Mouse (Mus musculus) hindbrain, embryonic 14.5 days (tissue): ENCODE data around the gene Nsrp1. TPM values are rescaled to one million over a fixed set of nuclear protein-coding genes. Genes with fewer than 3 reads are reported as not detected.

Experiments
- ATAC-seq: fragments of 200-750 bp; cut with Nextera tagmentation; 2 replicates; pipeline ENCODE4 v1.8.0; 2017; ENCODE audit warnings: moderate number of reproducible peaks, mild to moderate bottlenecking, moderate TSS enrichment, moderate library complexity; ENCODE audit not compliant: low FRiP score
- DNase-seq: peaks from one replicate; pipeline ENCODE4 v3.0.0-alpha.2; 2015; ENCODE audit warnings: low spot score
- H3K27ac ChIP-seq: fragments of 300-500 bp; sonication (generic); 2 replicates; pipeline ENCODE4 v1.5.1; 2014; ENCODE audit warnings: mild to moderate bottlenecking, moderate library complexity
- H3K27me3 ChIP-seq: fragments of 300-500 bp; sonication (generic); 2 replicates; pipeline ENCODE4 v1.6.1; 2014; ENCODE audit warnings: mild to moderate bottlenecking, low read length, mixed read lengths; ENCODE audit not compliant: control insufficient read depth, insufficient read depth
- H3K36me3 ChIP-seq: fragments of 300-500 bp; sonication (generic); replicated peaks from 2 replicates; pipeline ENCODE4 v1.6.1; 2014; ENCODE audit not compliant: control insufficient read depth, insufficient read depth
- H3K4me1 ChIP-seq: fragments of 300-500 bp; sonication (generic); replicated peaks from 2 replicates; pipeline ENCODE4 v1.6.1; 2014; ENCODE audit warnings: antibody characterized with exemption, low read length, mixed read lengths; ENCODE audit not compliant: control insufficient read depth, insufficient read depth
- H3K4me2 ChIP-seq: fragments of 300-500 bp; sonication (generic); replicated peaks from 2 replicates; pipeline ENCODE4 v1.6.1; 2014; ENCODE audit warnings: mild to moderate bottlenecking, moderate library complexity
- H3K4me3 ChIP-seq: fragments of 300-500 bp; sonication (generic); replicated peaks from 2 replicates; pipeline ENCODE4 v1.5.1; 2014; ENCODE audit warnings: mild to moderate bottlenecking, low read length
- H3K9ac ChIP-seq: fragments of 300-500 bp; sonication (generic); 2 replicates; pipeline ENCODE4 v1.6.1; 2014
- H3K9me3 ChIP-seq: fragments of 300-500 bp; sonication (generic); 2 replicates; pipeline ENCODE4 v1.6.1; 2016; ENCODE audit warnings: low read length; ENCODE audit not compliant: control insufficient read depth
- WGBS: fragments of 180-500 bp; shearing (Covaris S2); extraction: QIAGEN DNeasy Blood & Tissue Kit; methylation state at CpG from one replicate; pipeline ENCODE4 v1.1.7; 2014; 5-methylcytosine and 5-hydroxymethylcytosine counted together
- polyA plus RNA-seq: library from polyadenylated mRNA; unstranded; fragments of >200 nt; fragmentation: Nextera tagmentation; extraction: Ambion mirVana; gene quantifications from 2 replicates; pipeline ENCODE4 v1.2.1, GENCODE M21; 2014

The Nsrp1 gene
- polyA plus RNA-seq, 1 experiment from 2014 or later, result 45.6 TPM

DNA sequence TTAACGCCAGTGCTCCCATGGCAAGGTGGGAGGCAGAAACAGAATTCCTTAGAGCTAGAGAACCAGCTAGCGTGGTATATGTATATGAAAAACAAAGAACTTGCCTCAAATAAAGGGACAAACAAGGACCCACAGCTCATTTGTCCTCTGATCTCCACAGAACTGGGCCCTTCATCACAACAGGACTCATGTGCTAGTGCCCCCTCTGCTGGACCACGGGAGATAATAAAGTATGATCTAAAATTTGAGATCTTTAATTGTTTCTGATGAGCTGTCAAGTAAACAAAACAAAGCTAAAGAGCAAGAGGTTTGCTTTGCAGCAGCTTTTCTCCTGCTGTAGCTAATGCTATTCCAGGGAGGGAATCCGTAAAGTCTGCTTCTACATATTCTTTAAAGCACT lies 7.5 kb downstream of the Nsrp1 start:
- Histone ChIP-seq H3K4me3 (no peak overlapping the region), H3K27ac (no peak overlapping the region), H3K4me1 (no peaks in the 10 kb centered on the region), H3K36me3 (peaks cover 37% of the 10 kb centered on the region), H3K9me3 (no peaks in the 10 kb centered on the region), H3K9ac (no peak overlapping the region), H3K4me2 (no peak overlapping the region), H3K27me3 (no peaks in the 10 kb centered on the region)
- ATAC-seq, result no peak
- DNase-seq, result no peak
- WGBS, result 83% methylated on average over 4 of the region's 4 CpGs

DNA sequence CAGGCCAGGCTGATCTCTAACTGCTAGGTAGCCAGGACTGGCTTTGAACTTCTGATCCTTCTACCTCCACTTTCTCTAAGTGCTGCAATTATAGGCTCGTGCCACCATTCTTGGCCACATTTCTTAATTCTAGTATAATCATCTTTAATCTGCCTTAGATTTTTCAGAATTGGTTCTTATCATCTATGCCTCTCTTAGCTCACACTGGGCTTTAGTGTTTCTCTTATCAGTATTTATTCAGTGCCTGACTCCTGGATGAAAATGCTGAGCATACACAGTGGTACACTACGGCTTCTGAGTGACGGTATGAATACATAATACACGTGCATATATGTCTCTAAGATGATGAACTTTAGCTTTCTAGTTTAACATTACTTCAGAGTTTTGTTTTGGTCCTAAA lies 9.4 kb downstream of the Nsrp1 start:
- 96% methylated on average over 4 of the region's 4 CpGs for WGBS
- Histone ChIP-seq H3K27me3 (no peaks in the 10 kb centered on the region), H3K4me3 (no peak overlapping the region), H3K9ac (no peak overlapping the region), H3K27ac (no peak overlapping the region), H3K4me1 (no peaks in the 10 kb centered on the region), H3K9me3 (no peaks in the 10 kb centered on the region), H3K36me3 (peaks cover 18% of the 10 kb centered on the region; the same call in 1 of the 2 replicates), H3K4me2 (no peak overlapping the region)
- DNase-seq (no peak), ATAC-seq (no peak)

DNA sequence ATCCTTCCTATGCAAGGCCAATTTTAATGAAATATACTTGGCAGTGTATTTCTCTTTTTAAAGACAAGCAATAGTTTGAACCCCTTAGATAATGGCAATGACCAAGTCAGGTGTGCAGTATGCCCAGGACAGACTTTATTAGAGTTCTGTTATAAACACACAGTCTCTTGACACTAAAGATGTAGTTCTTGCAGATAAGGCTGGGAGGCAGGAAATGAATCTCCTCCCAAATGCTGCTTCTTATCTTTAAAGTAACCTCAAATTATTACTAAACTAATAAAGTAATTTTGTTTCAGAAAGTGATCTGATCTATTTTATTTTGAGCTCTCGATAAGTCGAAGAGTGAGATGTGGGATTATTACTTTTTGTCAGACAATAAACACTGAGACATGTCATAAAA lies 14.8 kb downstream of the Nsrp1 start:
- Histone ChIP-seq H3K27ac (no peak overlapping the region), H3K4me1 (no peaks in the 10 kb centered on the region), H3K4me2 (no peak overlapping the region), H3K9ac (no peak overlapping the region), H3K36me3 (no peaks in the 10 kb centered on the region; the same call in 1 of the 2 replicates), H3K9me3 (no peaks in the 10 kb centered on the region), H3K27me3 (no peaks in the 10 kb centered on the region), H3K4me3 (no peak overlapping the region)
- ATAC-seq, result no peak
- 92% methylated on average over 2 of the region's 2 CpGs for WGBS
- no peak for DNase-seq

DNA sequence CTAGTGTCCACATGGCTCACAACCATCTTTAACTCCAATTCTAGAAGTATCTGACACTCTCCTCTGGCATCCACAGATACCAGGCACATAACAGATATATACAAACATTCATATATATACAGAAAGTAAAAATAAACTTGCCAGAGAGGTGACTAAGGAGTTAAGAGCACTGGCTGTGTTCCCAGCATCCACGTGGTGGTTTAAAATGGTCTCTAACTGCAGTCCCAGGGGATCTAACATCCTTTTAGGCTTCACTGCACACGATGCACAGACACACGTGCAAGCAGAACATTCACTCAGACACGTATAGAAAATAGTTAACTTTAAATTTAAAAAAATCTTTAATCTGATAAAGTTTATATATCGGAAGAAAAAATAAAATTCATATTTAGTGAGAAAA lies 16.3 kb downstream of the Nsrp1 start:
- Histone ChIP-seq H3K9ac (no peak overlapping the region), H3K4me1 (no peaks in the 10 kb centered on the region), H3K4me2 (no peak overlapping the region), H3K4me3 (no peak overlapping the region), H3K27ac (no peak overlapping the region), H3K36me3 (no peaks in the 10 kb centered on the region; the same call in 1 of the 2 replicates), H3K27me3 (no peaks in the 10 kb centered on the region), H3K9me3 (no peaks in the 10 kb centered on the region)
- 46% methylated on average over 5 of the region's 5 CpGs for whole genome bisulfite sequencing
- ATAC-seq (no peak), DNase-seq (no peak)

DNA sequence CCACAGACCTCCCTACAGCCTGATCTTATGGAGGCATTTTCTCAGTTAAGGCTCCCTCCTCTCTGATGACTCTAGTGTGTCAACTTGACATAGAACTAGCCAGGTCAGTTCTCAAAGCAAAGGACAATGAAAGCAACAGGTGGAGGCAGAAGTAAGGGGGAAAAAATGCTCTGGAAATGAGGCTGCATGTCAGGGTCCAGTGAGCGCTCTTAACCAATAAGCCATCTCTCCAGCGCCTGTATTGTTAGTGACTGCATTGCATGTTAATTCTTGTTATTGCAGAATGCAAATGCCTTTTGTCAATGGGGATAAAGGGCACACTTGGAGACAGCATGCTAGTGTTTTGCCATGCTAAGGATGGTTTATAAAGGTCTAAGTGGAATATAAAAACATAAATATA lies 35.4 kb downstream of the Nsrp1 start:
- no peaks in the 10 kb centered on the region for H3K4me1 ChIP-seq
- WGBS, result 73% methylated on average over 2 of the region's 2 CpGs
- H3K36me3 ChIP-seq, result peaks cover 32% of the 10 kb centered on the region
- H3K27me3 ChIP-seq, result no peaks in the 10 kb centered on the region
- H3K4me3 ChIP-seq, result no peak overlapping the region
- H3K9me3 ChIP-seq, result no peaks in the 10 kb centered on the region
- H3K9ac ChIP-seq, result no peak overlapping the region
- no peak overlapping the region for H3K27ac ChIP-seq
- DNase-seq, result no peak
- ATAC-seq, result no peak
- no peak overlapping the region for H3K4me2 ChIP-seq

DNA sequence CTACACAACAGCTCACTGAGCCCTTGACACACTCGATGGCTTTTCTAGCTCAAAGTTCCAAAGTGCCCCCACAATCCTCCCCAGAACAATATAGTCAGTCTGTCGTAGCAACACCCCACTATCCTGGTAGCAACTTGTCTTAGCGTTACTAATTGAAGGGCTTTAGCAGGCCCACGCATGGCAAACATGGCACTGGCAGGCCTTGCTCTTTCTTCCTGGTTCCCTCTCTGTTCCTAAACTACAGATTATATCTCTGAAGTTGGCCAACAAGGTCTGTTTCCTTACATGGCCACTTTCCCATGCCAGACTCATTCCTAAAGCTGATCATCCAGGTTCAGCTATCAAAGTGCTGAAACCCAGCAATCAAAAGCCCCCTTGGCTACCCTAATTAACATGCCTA lies 36.3 kb downstream of the Nsrp1 start:
- WGBS, result 85% methylated on average over 4 of the region's 4 CpGs

DNA sequence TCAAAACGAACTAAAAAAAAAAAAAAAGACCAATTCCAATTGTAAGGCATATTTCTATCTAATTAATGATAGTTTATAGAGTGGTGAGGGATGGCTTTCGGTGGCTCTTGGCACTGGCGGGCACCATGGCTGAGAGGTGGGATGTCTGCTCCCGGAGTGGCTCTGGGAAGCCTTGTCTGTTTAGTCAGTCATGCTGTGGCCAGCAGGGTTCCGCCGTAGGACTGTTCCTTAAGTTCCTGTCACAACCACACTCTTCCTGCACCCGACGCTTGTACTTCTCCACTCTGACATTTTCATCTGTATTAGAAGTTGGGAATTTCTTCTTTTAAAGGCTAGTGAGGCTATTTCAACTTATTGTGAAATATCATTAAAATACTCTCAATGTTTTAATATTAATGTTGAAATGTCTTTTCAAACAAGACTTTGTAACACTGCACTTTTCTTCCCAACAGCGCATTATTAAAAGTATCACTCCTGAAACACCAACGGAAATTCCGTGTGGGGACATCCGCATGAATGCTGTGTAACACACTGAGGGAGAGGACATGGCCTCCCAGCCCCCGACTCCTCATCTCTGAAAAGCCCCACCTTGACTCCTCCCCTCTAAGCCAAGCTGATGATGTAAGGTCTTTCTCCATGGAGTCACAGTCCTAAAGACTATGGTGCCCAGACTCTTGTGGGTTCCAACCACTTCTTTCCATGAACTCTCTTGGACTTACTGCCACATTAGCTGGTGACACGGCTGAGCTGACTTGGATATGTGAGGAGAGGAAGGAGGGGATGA lies 46.9 kb downstream of the Nsrp1 start:
- no peak overlapping the region for H3K27ac ChIP-seq
- H3K4me3 ChIP-seq, result no peak overlapping the region
- H3K4me2 ChIP-seq, result no peak overlapping the region
- no peaks in the 10 kb centered on the region for H3K4me1 ChIP-seq
- H3K27me3 ChIP-seq, result no peaks in the 10 kb centered on the region
- H3K9ac ChIP-seq, result no peak overlapping the region
- H3K36me3 ChIP-seq, result no peaks in the 10 kb centered on the region
- WGBS, result 80% methylated on average over 14 of the region's 14 CpGs
- H3K9me3 ChIP-seq, result no peaks in the 10 kb centered on the region
- DNase-seq (no peak), ATAC-seq (no peak)

More for the DNA sequence above, 36.3 kb downstream of the Nsrp1 start:
- DNase-seq (no peak), ATAC-seq (no peak)
- no peaks in the 10 kb centered on the region for H3K27me3 ChIP-seq
- H3K27ac ChIP-seq, result no peak overlapping the region
- H3K9me3 ChIP-seq, result no peaks in the 10 kb centered on the region
- H3K9ac ChIP-seq, result no peak overlapping the region
- H3K4me2 ChIP-seq, result no peak overlapping the region
- no peak overlapping the region for H3K4me3 ChIP-seq
- H3K36me3 ChIP-seq, result peaks cover 26% of the 10 kb centered on the region
- no peaks in the 10 kb centered on the region for H3K4me1 ChIP-seq

DNA sequence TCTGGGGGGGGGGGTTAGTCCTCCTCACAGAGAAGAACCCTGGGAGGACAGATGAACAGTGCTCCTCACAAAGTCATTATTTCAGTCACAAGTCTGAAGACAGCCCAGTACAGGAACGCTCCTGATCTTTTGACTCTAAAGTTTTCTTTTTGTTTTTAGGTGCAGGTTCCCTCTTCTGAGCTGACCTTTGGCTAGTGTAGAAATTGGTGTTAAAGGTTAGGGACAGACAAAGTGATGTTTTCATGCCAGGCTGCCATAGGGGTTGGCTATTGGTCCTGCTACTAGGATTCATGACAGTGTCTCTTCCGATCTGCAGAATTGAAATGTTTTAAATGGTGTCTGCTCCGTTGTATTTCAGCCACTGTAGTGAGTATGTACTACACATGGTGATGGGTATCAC lies 50.1 kb downstream of the Nsrp1 start:
- H3K4me2 ChIP-seq, result no peak overlapping the region
- no peaks in the 10 kb centered on the region for H3K27me3 ChIP-seq
- no peak for DNase-seq
- H3K4me1 ChIP-seq, result no peaks in the 10 kb centered on the region
- 87% methylated on average over 3 of the region's 3 CpGs for WGBS
- ATAC-seq, result no peak
- H3K27ac ChIP-seq, result no peak overlapping the region
- no peaks in the 10 kb centered on the region for H3K9me3 ChIP-seq
- no peaks in the 10 kb centered on the region for H3K36me3 ChIP-seq
- no peak overlapping the region for H3K9ac ChIP-seq
- no peak overlapping the region for H3K4me3 ChIP-seq

DNA sequence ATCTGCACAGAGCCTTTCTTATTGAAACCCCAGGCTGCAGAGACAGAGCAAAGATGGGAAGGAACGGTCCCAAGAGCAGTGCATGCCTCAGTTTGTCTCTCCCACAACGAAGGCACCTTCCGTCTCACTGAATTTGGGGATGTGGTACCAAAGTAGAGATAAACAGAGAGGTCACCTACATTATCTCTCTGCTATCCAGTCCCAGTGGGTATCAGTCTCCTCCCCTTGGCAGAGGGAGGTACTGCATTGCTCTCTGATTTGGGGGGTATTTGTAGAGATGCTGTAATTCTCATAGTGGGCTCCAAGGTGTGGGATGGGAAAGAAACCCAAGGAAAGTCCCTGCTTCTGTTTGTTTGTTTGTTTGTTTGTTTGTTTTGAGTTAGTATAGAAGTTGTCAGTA lies 51.7 kb downstream of the Nsrp1 start:
- ATAC-seq, result no peak
- H3K36me3 ChIP-seq, result no peaks in the 10 kb centered on the region
- DNase-seq, result no peak
- no peak overlapping the region for H3K4me3 ChIP-seq
- H3K27me3 ChIP-seq, result no peaks in the 10 kb centered on the region
- no peak overlapping the region for H3K27ac ChIP-seq
- H3K9me3 ChIP-seq, result no peaks in the 10 kb centered on the region
- no peaks in the 10 kb centered on the region for H3K4me1 ChIP-seq
- no peak overlapping the region for H3K4me2 ChIP-seq
- WGBS, result 77% methylated on average over 3 of the region's 3 CpGs
- H3K9ac ChIP-seq, result no peak overlapping the region
